Mouse (Mus musculus): Measurements from ENCODE around the gene Actr3b. TPM values are rescaled to one million over a fixed set of nuclear protein-coding genes. Genes with fewer than 3 reads are reported as not detected.
A peak's percentile ranks its signal among the peaks of the same experiment; 100 is the strongest.

Gene Actr3b
- polyA plus RNA-seq, 1 experiment from 2014 or later, result 31.6 TPM

DNA sequence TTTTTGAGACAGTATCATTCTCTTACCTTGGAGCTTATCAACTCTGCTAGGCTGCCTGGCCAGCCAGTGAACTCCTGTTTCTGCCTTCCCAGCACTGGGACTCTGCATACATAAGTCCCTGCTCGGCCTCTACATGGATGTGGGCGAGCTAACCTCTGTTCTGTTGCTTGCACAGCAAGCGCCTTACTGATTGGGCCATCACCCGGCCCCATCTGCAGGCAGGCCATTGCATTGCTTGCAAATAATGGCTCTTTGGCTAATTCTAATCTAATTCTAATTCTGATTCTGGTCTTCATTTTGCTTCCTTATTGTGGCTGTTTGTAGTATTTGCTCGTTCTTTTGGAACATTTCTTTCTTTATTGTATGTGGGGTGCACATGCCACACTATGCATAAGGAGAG lies 44.8 kb downstream of the Actr3b start:
- Histone ChIP-seq H3K27me3 (ENCODE audit: control insufficient read depth, insufficient read depth, low read length) (no peaks in the 10 kb centered on the region), H3K4me1 (ENCODE audit: control insufficient read depth, insufficient read depth, low read length) (0 out of 2 replicates have a peak, but pooled peaks cover 6% of the 10 kb centered on the region), H3K4me3 (ENCODE audit: low read length) (no peak overlapping the region), H3K27ac (ENCODE audit: low read length) (no peak overlapping the region), H3K9ac (ENCODE audit: low read length) (no peak overlapping the region), H3K4me2 (ENCODE audit: low read depth, low read length) (no peak overlapping the region), H3K36me3 (ENCODE audit: control insufficient read depth, insufficient read depth) (no peaks in the 10 kb centered on the region), H3K9me3 (replicated peaks; ENCODE audit: control insufficient read depth, low read length) (no peaks in the 10 kb centered on the region)
- 86% methylated on average over 5 of the region's 5 CpGs for WGBS
- ATAC-seq (replicated peaks; ENCODE audit: extremely low read depth, insufficient read depth, low FRiP score), result no peak

DNA sequence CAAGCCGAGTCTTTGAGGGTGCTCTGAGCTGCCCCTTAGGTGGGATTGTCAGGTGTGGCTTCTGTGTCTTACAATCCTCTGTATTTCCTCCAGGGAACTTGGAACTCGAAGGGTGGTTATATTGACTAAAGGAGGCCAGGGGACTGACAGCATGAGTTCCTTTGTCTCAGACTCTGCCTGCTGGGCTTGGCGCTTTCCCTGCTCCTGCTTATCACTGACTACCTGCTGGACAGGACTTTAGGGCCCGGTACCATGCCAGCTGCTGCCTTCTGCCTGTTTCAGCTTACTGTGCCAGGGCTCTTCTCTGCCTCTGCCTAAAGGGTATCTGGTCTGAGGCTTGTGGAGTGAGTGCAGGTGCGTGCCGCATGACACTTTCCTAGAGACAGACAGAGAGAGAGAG lies 53.1 kb downstream of the Actr3b start:
- no peaks in the 10 kb centered on the region for H3K4me1 ChIP-seq (ENCODE audit: control insufficient read depth, insufficient read depth, low read length)
- H3K9ac ChIP-seq (ENCODE audit: low read length), result no peak overlapping the region
- no peak overlapping the region for H3K4me2 ChIP-seq (ENCODE audit: low read depth, low read length)
- no peak overlapping the region for H3K4me3 ChIP-seq (ENCODE audit: low read length)
- H3K36me3 ChIP-seq (ENCODE audit: control insufficient read depth, insufficient read depth), result no peaks in the 10 kb centered on the region
- no peaks in the 10 kb centered on the region for H3K27me3 ChIP-seq (ENCODE audit: control insufficient read depth, insufficient read depth, low read length)
- no peak overlapping the region for H3K27ac ChIP-seq (ENCODE audit: low read length)
- whole genome bisulfite sequencing, result 59% methylated on average over 6 of the region's 6 CpGs
- no peak for ATAC-seq (replicated peaks; ENCODE audit: extremely low read depth, insufficient read depth, low FRiP score)
- no peaks in the 10 kb centered on the region for H3K9me3 ChIP-seq (replicated peaks; ENCODE audit: control insufficient read depth, low read length)

DNA sequence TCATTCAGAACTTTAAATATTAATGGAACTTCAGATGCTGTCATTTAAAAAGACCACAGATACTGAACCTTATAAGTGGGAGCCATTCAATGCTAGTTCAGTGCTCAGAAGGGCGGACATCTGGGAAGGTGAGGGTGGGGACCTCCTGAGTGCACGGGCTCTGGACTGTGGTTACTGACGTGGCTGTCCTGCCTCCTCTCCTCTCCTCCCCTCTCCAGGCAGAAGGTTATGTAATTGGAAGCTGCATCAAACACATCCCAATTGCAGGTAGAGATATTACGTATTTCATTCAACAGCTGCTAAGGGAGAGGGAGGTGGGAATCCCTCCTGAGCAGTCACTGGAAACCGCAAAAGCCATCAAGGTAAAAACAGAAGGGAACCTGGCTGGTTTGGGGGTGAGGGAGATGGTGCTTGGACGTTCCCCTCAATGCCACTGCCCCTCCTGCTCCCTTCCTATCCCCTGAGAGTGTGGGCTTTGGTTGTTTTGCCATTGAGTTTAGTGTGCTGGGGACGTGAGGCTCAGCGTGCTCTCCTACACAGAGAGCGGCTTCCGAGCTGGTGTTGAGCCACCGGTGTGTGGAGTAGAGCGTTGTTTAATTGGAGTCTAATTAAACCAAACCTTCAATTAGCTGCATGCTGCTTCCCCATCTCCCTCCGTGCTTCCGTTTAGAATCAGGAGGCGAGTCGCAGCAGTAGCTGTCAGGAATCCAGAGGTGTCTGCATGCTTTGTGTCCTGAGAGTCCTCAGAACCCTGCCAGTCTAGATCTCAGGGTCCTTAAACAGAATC lies 69.7 kb downstream of the Actr3b start:
- 78% methylated on average over 16 of the region's 16 CpGs for WGBS
- H3K9ac ChIP-seq (ENCODE audit: low read length), result no peak overlapping the region
- no peaks in the 10 kb centered on the region for H3K9me3 ChIP-seq (replicated peaks; ENCODE audit: control insufficient read depth, low read length)
- no peaks in the 10 kb centered on the region; the same call in 1 of the 2 replicates for H3K36me3 ChIP-seq (ENCODE audit: control insufficient read depth, insufficient read depth)
- no peaks in the 10 kb centered on the region for H3K27me3 ChIP-seq (ENCODE audit: control insufficient read depth, insufficient read depth, low read length)
- H3K4me3 ChIP-seq (ENCODE audit: low read length), result no peak overlapping the region
- H3K4me2 ChIP-seq (ENCODE audit: low read depth, low read length), result no peak overlapping the region
- no peak overlapping the region for H3K27ac ChIP-seq (ENCODE audit: low read length)
- no peak for ATAC-seq (replicated peaks; ENCODE audit: extremely low read depth, insufficient read depth, low FRiP score)
- no peaks in the 10 kb centered on the region for H3K4me1 ChIP-seq (ENCODE audit: control insufficient read depth, insufficient read depth, low read length)

DNA sequence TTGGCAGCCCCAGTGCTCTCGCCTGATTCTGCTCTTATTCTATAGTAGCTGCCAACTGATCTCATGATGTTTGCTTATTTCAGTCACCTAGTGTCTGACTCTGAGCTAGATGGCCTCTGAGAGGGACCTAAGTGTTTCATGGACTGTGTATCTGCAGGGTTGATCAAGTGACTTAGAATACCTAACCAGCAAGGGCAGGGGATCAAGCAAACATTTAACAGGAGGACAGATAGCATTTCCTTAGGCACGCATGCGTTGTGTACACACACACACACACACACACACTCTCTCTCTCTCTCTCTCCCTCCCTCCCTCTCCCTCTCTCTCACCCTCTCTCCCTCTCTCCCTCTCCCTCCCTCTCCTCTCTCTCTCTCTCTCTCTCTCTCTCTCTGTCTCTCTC lies 71.0 kb downstream of the Actr3b start:
- no peak overlapping the region for H3K4me3 ChIP-seq (ENCODE audit: low read length)
- no peak overlapping the region for H3K4me2 ChIP-seq (ENCODE audit: low read depth, low read length)
- no peaks in the 10 kb centered on the region for H3K9me3 ChIP-seq (replicated peaks; ENCODE audit: control insufficient read depth, low read length)
- no peak for ATAC-seq (replicated peaks; ENCODE audit: extremely low read depth, insufficient read depth, low FRiP score)
- 59% methylated on average over 3 of the region's 3 CpGs for WGBS
- no peaks in the 10 kb centered on the region for H3K27me3 ChIP-seq (ENCODE audit: control insufficient read depth, insufficient read depth, low read length)
- H3K27ac ChIP-seq (ENCODE audit: low read length), result no peak overlapping the region
- no peaks in the 10 kb centered on the region; the same call in 1 of the 2 replicates for H3K36me3 ChIP-seq (ENCODE audit: control insufficient read depth, insufficient read depth)
- no peak overlapping the region for H3K9ac ChIP-seq (ENCODE audit: low read length)
- no peaks in the 10 kb centered on the region for H3K4me1 ChIP-seq (ENCODE audit: control insufficient read depth, insufficient read depth, low read length)

DNA sequence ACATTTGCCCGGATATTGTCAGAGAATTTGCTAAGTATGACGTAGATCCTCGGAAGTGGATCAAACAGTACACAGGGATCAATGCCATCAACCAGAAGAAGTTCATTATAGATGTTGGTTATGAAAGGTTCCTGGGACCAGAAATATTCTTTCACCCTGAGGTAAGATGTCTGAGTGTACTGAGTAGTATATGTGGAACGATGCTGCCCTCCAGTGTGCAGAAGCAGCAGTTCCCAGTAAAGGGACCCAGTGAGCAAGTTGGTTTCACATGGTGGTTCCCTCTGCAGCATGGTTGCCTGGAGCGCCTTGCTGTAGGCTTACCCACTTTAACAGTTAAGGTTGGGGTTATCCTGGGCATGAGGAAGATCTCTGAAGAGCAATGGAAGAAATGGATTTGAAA lies 71.8 kb downstream of the Actr3b start:
- Histone ChIP-seq H3K9me3 (replicated peaks; ENCODE audit: control insufficient read depth, low read length) (no peaks in the 10 kb centered on the region), H3K4me3 (ENCODE audit: low read length) (no peak overlapping the region), H3K9ac (ENCODE audit: low read length) (no peak overlapping the region), H3K27ac (ENCODE audit: low read length) (no peak overlapping the region), H3K27me3 (ENCODE audit: control insufficient read depth, insufficient read depth, low read length) (no peaks in the 10 kb centered on the region), H3K4me2 (ENCODE audit: low read depth, low read length) (no peak overlapping the region), H3K36me3 (ENCODE audit: control insufficient read depth, insufficient read depth) (no peaks in the 10 kb centered on the region; the same call in 1 of the 2 replicates), H3K4me1 (ENCODE audit: control insufficient read depth, insufficient read depth, low read length) (0 out of 2 replicates have a peak, but pooled peaks cover 6% of the 10 kb centered on the region)
- ATAC-seq (replicated peaks; ENCODE audit: extremely low read depth, insufficient read depth, low FRiP score), result 0 out of 2 replicates have a peak, but pooled peaks have one; percentile 52
- WGBS, result 67% methylated on average over 5 of the region's 5 CpGs

DNA sequence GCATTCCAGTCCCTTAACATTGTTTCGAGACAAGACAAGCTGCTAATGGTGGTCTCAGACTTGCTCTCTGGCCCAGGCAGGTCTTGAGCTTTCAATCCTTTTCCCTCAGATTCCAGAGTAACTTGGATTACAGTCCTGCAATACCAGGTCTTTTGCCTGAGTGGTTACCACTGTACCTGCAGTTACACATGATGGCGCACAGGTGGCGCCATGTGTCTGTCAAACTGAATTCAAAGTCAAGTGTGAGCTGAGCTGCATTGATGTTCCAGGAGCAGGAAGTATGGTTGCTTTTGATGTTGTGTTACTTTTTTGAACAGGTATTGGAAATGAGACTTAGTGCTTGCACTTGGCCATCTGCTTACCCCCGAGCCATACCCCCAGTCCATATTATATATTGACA lies 79.6 kb downstream of the Actr3b start:
- no peak overlapping the region for H3K4me2 ChIP-seq (ENCODE audit: low read depth, low read length)
- 0 out of 2 replicates have a peak, but pooled peaks cover 6% of the 10 kb centered on the region for H3K4me1 ChIP-seq (ENCODE audit: control insufficient read depth, insufficient read depth, low read length)
- H3K9me3 ChIP-seq (replicated peaks; ENCODE audit: control insufficient read depth, low read length), result no peaks in the 10 kb centered on the region
- H3K9ac ChIP-seq (ENCODE audit: low read length), result no peak overlapping the region
- 27% methylated on average over 4 of the region's 4 CpGs for WGBS
- H3K27ac ChIP-seq (ENCODE audit: low read length), result no peak overlapping the region
- H3K4me3 ChIP-seq (ENCODE audit: low read length), result no peak overlapping the region
- no peak for ATAC-seq (replicated peaks; ENCODE audit: extremely low read depth, insufficient read depth, low FRiP score)
- no peaks in the 10 kb centered on the region for H3K36me3 ChIP-seq (ENCODE audit: control insufficient read depth, insufficient read depth)
- no peaks in the 10 kb centered on the region for H3K27me3 ChIP-seq (ENCODE audit: control insufficient read depth, insufficient read depth, low read length)

DNA sequence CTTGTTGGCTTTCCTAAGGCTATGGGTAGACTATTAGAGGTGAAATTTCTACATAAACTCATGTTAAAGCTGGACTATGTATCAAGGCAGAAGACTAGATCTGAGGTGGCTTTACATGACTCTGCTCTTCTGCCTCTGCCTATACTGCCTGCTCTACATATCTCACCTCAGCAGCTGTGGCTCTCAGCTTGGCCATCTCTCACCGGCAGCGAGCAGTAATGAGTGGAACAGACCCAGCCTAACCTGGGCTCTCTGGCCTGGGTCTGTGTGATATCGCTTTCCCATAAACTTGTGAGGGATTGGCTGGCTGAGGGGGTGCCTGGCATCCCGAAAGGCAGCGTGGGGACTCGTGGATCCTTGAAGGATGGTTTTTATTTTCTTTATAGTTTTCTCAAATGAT lies 86.8 kb downstream of the Actr3b start:
- no peak overlapping the region for H3K27ac ChIP-seq (ENCODE audit: low read length)
- no peaks in the 10 kb centered on the region for H3K9me3 ChIP-seq (replicated peaks; ENCODE audit: control insufficient read depth, low read length)
- no peak overlapping the region for H3K9ac ChIP-seq (ENCODE audit: low read length)
- H3K4me2 ChIP-seq (ENCODE audit: low read depth, low read length), result no peak overlapping the region
- H3K4me1 ChIP-seq (ENCODE audit: control insufficient read depth, insufficient read depth, low read length), result no peaks in the 10 kb centered on the region
- WGBS, result 89% methylated on average over 6 of the region's 6 CpGs
- no peak for ATAC-seq (replicated peaks; ENCODE audit: extremely low read depth, insufficient read depth, low FRiP score)
- H3K36me3 ChIP-seq (ENCODE audit: control insufficient read depth, insufficient read depth), result no peaks in the 10 kb centered on the region
- H3K4me3 ChIP-seq (ENCODE audit: low read length), result no peak overlapping the region
- H3K27me3 ChIP-seq (ENCODE audit: control insufficient read depth, insufficient read depth, low read length), result no peaks in the 10 kb centered on the region

DNA sequence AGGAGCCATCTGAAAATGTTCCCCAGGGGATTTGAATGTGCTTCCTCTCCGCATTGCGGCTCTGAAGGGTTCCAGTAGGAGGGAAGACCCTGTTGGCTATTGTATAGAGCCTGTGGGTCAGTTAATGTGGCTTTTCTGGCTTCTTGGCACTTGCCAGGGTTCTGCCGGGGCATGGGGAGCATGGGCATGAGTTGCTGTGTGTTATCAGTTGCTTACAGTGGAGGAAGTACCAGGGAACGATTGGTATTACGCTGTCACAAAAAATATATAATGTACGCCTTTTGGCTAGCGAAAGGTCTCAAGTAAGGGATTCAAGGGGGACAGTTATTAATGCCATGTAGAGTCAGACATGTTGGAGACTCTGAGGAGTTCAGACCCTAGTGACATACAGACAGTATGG lies 87.4 kb downstream of the Actr3b start:
- no peak for ATAC-seq (replicated peaks; ENCODE audit: extremely low read depth, insufficient read depth, low FRiP score)
- no peak overlapping the region for H3K4me3 ChIP-seq (ENCODE audit: low read length)
- no peak overlapping the region for H3K4me2 ChIP-seq (ENCODE audit: low read depth, low read length)
- no peaks in the 10 kb centered on the region for H3K27me3 ChIP-seq (ENCODE audit: control insufficient read depth, insufficient read depth, low read length)
- WGBS, result 83% methylated on average over 7 of the region's 7 CpGs
- no peak overlapping the region for H3K9ac ChIP-seq (ENCODE audit: low read length)
- no peaks in the 10 kb centered on the region for H3K9me3 ChIP-seq (replicated peaks; ENCODE audit: control insufficient read depth, low read length)
- no peaks in the 10 kb centered on the region for H3K36me3 ChIP-seq (ENCODE audit: control insufficient read depth, insufficient read depth)
- no peak overlapping the region for H3K27ac ChIP-seq (ENCODE audit: low read length)
- H3K4me1 ChIP-seq (ENCODE audit: control insufficient read depth, insufficient read depth, low read length), result no peaks in the 10 kb centered on the region

DNA sequence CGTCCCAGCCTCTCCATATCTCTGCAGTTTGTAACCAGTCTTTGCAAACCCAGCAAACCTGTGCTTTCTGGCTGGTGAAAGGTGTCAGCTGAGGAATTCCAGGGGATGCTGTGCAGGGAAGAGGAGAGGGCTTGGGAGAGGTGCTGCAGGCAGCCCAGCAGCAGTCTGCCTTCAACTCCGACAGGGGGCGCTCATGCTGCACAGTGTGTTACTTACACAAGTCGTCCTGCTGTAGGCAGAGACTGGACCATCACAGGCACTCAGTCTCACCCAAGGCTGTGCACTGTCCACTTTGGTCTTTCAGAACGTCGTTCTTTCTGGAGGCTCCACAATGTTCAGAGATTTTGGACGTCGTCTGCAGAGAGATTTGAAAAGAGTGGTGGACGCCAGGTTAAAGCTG lies 88.3 kb downstream of the Actr3b start:
- H3K4me1 ChIP-seq (ENCODE audit: control insufficient read depth, insufficient read depth, low read length), result no peaks in the 10 kb centered on the region
- no peaks in the 10 kb centered on the region for H3K36me3 ChIP-seq (ENCODE audit: control insufficient read depth, insufficient read depth)
- H3K4me2 ChIP-seq (ENCODE audit: low read depth, low read length), result no peak overlapping the region
- H3K9me3 ChIP-seq (replicated peaks; ENCODE audit: control insufficient read depth, low read length), result no peaks in the 10 kb centered on the region
- no peak for ATAC-seq (replicated peaks; ENCODE audit: extremely low read depth, insufficient read depth, low FRiP score)
- no peak overlapping the region for H3K27ac ChIP-seq (ENCODE audit: low read length)
- H3K27me3 ChIP-seq (ENCODE audit: control insufficient read depth, insufficient read depth, low read length), result no peaks in the 10 kb centered on the region
- WGBS, result 39% methylated on average over 9 of the region's 9 CpGs
- H3K4me3 ChIP-seq (ENCODE audit: low read length), result no peak overlapping the region
- H3K9ac ChIP-seq (ENCODE audit: low read length), result no peak overlapping the region
